Mouse (Mus musculus) midbrain, embryonic 14.5 days (tissue): ENCODE results near the gene Sp8. TPM values are rescaled to one million over a fixed set of nuclear protein-coding genes. Genes with fewer than 3 reads are reported as not detected.
A peak's percentile ranks its signal among the peaks of the same experiment; 100 is the strongest.

Source experiments
- ATAC-seq: fragments of 200-750 bp; cut with Nextera tagmentation; 2 replicates; pipeline ENCODE4 v1.8.0; 2017; ENCODE audit warnings: moderate number of reproducible peaks, moderate library complexity; ENCODE audit not compliant: low FRiP score, low TSS enrichment
- DNase-seq: peaks from one replicate; pipeline ENCODE4 v3.0.0-alpha.2; 2015
- H3K27ac ChIP-seq: fragments of 300-500 bp; sonication (generic); replicated peaks from 2 replicates; pipeline ENCODE4 v1.5.1; 2014; ENCODE audit warnings: mild to moderate bottlenecking, low read depth, low read length, moderate library complexity
- H3K27me3 ChIP-seq: fragments of 300-500 bp; sonication (generic); 2 replicates; pipeline ENCODE4 v1.6.1; 2014; ENCODE audit warnings: low read length, control low read depth, mixed read lengths; ENCODE audit not compliant: control insufficient read depth, insufficient read depth
- H3K36me3 ChIP-seq: fragments of 300-500 bp; sonication (generic); 2 replicates; pipeline ENCODE4 v1.6.1; 2014; ENCODE audit warnings: low read length, control low read depth; ENCODE audit not compliant: control insufficient read depth, insufficient read depth
- H3K4me1 ChIP-seq: fragments of 300-500 bp; sonication (generic); 2 replicates; pipeline ENCODE4 v1.6.1; 2014; ENCODE audit warnings: mild to moderate bottlenecking, antibody characterized with exemption, low read length, control low read depth; ENCODE audit not compliant: control insufficient read depth, insufficient read depth
- H3K4me2 ChIP-seq: fragments of 300-500 bp; sonication (generic); 2 replicates; pipeline ENCODE4 v1.6.1; 2014; ENCODE audit warnings: mild to moderate bottlenecking, low read length, moderate library complexity
- H3K4me3 ChIP-seq: fragments of 300-500 bp; sonication (generic); replicated peaks from 2 replicates; pipeline ENCODE4 v1.5.1; 2014; ENCODE audit warnings: low read depth, low read length
- H3K9ac ChIP-seq: fragments of 300-500 bp; sonication (generic); replicated peaks from 2 replicates; pipeline ENCODE4 v1.6.1; 2014; ENCODE audit warnings: mild to moderate bottlenecking, low read length, moderate library complexity
- H3K9me3 ChIP-seq: fragments of 300-500 bp; sonication (generic); 2 replicates; pipeline ENCODE4 v1.6.1; 2016; ENCODE audit warnings: low read length, control low read depth, mixed read lengths; ENCODE audit not compliant: control insufficient read depth
- WGBS: fragments of 180-500 bp; shearing (Covaris S2); extraction: QIAGEN DNeasy Blood & Tissue Kit; methylation state at CpG from one replicate; pipeline ENCODE4 v1.1.7; 2014; 5-methylcytosine and 5-hydroxymethylcytosine counted together
- polyA plus RNA-seq: library from polyadenylated mRNA; unstranded; fragments of >200 nt; fragmentation: Nextera tagmentation; extraction: Ambion mirVana; gene quantifications from 2 replicates; pipeline ENCODE4 v1.2.1, GENCODE M21; 2014

The Sp8 gene
- polyA plus RNA-seq, 1 experiment from 2014 or later: 1.7 TPM

DNA sequence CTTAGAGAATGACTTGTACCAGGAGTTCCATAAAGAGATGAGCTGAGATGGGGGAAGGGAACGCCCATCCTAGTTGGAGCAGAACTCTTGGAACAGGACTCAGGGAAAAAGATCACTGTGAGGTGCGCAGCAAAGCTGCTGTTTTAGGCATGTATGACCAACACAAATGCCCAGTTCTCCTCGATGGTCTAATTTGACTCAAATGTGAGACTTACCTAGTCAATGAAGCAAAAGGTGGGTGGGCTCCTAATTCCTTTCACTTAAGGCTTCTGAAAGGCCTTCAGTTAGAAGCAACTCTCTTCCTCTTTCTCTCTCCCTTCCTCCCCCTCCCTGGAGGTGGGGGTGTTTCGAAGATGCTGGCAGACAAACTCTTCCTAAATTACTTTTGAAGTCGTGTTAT lies 6.7 kb upstream of the Sp8 start:
- Histone ChIP-seq H3K27ac (no peak overlapping the region), H3K9ac (no peak overlapping the region), H3K4me2 (no peak overlapping the region), H3K4me1 (peaks cover 10% of the 10 kb centered on the region), H3K9me3 (no peaks in the 10 kb centered on the region), H3K4me3 (no peak overlapping the region), H3K27me3 (peaks cover 79% of the 10 kb centered on the region), H3K36me3 (no peaks in the 10 kb centered on the region)
- ATAC-seq (no peak), DNase-seq (no peak)
- WGBS: 23% methylated on average over 5 of the region's 5 CpGs

DNA sequence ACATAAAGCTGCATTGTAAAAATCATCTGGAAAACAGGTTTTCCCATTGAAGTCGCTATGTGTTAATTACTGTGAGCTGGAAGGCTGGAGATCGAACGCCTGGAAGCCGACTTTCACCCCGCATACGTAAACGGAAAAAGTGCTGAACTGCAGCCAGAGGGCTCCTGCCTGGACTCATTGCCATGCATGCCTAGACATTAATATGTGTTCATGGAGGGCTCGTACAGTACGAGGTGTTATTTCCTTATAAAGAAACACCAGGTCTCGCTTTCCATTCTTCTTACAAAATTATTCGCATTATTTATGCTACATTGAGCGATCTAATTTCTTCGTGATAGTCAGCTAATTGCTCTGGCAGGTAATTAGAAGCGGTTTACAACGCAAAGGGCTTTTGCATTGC lies 5.8 kb upstream of the Sp8 start:
- no peak for ATAC-seq

DNA sequence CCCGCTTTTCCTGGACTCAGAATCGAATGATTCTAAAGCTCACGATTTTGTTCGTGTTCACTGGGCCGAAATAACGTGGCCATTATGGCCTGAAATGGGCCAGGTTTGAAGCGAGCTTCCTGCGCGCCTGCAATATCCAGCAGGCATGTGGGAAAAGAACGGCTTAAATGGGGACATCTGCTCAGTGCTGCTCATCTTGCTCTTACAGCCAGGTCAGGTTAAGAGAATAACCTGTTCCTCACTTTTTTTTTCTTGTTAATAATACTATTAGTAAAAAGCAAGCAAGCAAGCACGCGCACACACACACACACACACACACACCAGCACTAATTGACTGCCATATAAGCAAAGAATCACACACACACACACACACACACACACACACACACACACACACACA lies 5.3 kb upstream of the Sp8 start:
- Histone ChIP-seq H3K36me3 (no peaks in the 10 kb centered on the region), H3K27ac (no peak overlapping the region), H3K9me3 (no peaks in the 10 kb centered on the region), H3K4me2 (no peak overlapping the region), H3K4me3 (no peak overlapping the region), H3K9ac (no peak overlapping the region), H3K27me3 (peaks cover 83% of the 10 kb centered on the region), H3K4me1 (peaks cover 10% of the 10 kb centered on the region)
- WGBS: under 1% methylated on average over 12 of the region's 12 CpGs
- DNase-seq: peak; percentile 61
- ATAC-seq: no peak

More for the DNA sequence above, 5.8 kb upstream of the Sp8 start:
- Histone ChIP-seq H3K27me3 (peaks cover 80% of the 10 kb centered on the region), H3K36me3 (no peaks in the 10 kb centered on the region), H3K4me1 (peaks cover 10% of the 10 kb centered on the region), H3K9me3 (no peaks in the 10 kb centered on the region), H3K27ac (no peak overlapping the region), H3K9ac (no peak overlapping the region), H3K4me3 (no peak overlapping the region), H3K4me2 (no peak overlapping the region)
- WGBS: under 1% methylated on average over 15 of the region's 15 CpGs
- peak; percentile 62 for DNase-seq

DNA sequence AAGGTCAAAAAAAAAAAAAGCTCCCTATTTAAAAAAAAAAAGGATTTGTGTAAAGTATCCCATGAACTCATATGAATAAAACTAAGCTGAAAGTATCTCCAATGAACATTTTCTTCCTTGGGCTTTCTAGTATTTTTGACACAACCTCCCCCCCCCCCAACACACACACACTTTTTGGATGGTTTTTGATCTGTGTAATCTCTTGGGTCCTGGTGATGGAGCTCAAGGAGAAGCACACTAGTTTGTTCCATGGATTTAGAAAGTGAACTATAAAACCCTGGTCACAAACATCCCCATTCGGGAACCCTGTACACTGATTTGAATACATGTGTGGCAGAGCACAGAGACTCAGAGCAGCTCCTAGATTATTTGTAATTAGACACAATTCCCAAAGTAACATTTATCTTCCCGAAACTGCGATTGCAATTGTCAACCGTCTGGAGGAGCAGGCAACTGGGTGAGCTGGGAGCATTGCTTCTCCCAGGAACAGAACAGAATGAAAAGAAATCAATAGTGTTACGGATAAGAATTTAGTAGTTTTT lies 4.7 kb upstream of the Sp8 start:
- no peaks in the 10 kb centered on the region for H3K9me3 ChIP-seq
- peaks cover 83% of the 10 kb centered on the region for H3K27me3 ChIP-seq
- peaks cover 8% of the 10 kb centered on the region for H3K4me1 ChIP-seq
- no peak for ATAC-seq
- peak; percentile 51 for DNase-seq
- no peak overlapping the region for H3K27ac ChIP-seq
- H3K4me3 ChIP-seq: no peak overlapping the region
- WGBS: 9% methylated on average over 5 of the region's 5 CpGs
- H3K4me2 ChIP-seq: no peak overlapping the region
- H3K36me3 ChIP-seq: no peaks in the 10 kb centered on the region
- H3K9ac ChIP-seq: no peak overlapping the region

GRCm38 (mm10) chr12:118841971-118842550 lies 4.1 kb upstream of the Sp8 start:
- DNase-seq (peak; percentile 37), ATAC-seq (no peak)
- no peak overlapping the region for H3K27ac ChIP-seq
- H3K36me3 ChIP-seq: no peaks in the 10 kb centered on the region
- peaks cover 84% of the 10 kb centered on the region for H3K27me3 ChIP-seq
- WGBS: 13% methylated on average over 6 of the region's 6 CpGs
- no peaks in the 10 kb centered on the region for H3K9me3 ChIP-seq
- no peak overlapping the region for H3K4me2 ChIP-seq
- no peak overlapping the region for H3K4me3 ChIP-seq
- 0 out of 2 replicates have a peak, but pooled peaks cover 5% of the 10 kb centered on the region for H3K4me1 ChIP-seq
- H3K9ac ChIP-seq: no peak overlapping the region

DNA sequence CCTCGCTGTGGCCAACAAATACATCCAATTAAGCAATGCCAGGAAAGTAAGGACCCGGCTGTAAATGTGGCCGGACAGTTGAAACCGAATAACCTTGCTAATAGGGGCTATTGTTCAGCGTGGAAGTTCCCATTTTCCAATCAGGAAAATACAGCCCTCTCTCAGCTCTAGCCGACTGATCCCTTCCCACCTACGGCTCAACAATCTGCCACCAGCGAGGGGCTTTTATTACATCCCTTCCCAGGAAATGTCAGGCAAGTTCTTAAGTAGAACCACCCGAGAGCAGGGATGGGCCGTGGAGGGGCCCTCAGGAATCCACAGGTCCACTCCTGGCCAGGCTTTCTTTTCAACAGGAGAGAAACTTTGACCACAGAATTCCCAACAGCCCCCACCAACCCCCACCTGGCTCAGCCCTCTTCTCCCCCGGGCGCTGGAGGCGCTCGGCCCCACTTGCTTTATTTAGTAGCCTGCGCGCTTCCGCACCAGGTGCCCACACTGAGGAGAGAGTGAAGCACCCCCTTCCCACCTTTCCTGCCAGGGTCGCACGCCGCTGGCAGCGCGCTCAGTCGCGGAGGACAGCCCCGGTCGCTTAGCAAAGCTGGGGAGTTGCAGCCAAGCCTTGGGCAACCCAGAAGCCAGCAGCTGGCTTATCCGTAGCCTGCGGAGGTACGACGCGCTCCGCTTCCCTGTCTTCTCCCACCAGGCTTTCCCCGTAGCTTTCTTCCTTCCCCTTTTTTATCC lies 3.3 kb upstream of the Sp8 start:
- WGBS: under 1% methylated on average over 33 of the region's 33 CpGs
- H3K9me3 ChIP-seq: no peaks in the 10 kb centered on the region
- peak overlapping the region; percentile 22; the same call in 1 of the 2 replicates for H3K4me3 ChIP-seq
- ATAC-seq (no peak), DNase-seq (peak; percentile 70)
- H3K36me3 ChIP-seq: no peaks in the 10 kb centered on the region
- H3K27ac ChIP-seq: no peak overlapping the region
- H3K9ac ChIP-seq: no peak overlapping the region
- peaks cover 84% of the 10 kb centered on the region for H3K27me3 ChIP-seq
- 0 out of 2 replicates have a peak, but pooled peaks cover 3% of the 10 kb centered on the region for H3K4me1 ChIP-seq
- H3K4me2 ChIP-seq: peak overlapping the region; percentile 47

DNA sequence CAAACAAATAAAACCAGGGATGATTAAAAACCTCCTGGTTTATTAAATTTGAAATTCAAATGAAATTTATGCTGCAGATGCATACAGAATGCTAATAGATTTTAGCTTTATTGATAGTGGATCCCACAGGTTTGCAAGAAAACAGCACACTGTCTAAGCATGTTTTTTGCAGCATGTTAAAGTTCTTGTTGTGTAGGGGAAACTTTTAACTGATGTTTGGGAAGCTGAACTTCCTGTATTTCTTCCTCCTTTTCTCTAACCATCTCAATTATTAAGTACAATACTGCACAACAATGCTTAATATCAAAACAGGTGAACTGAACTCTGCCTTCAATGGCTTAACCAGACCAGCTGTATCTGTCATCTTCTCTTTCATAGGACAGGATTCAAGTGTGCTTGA lies 2.0 kb upstream of the Sp8 start:
- no peaks in the 10 kb centered on the region for H3K36me3 ChIP-seq
- H3K4me2 ChIP-seq: no peak overlapping the region
- peaks cover 84% of the 10 kb centered on the region for H3K27me3 ChIP-seq
- no peak overlapping the region for H3K27ac ChIP-seq
- DNase-seq: no peak
- no peak overlapping the region for H3K4me3 ChIP-seq
- ATAC-seq: no peak
- no peak overlapping the region for H3K9ac ChIP-seq
- H3K4me1 ChIP-seq: 0 out of 2 replicates have a peak, but pooled peaks cover 3% of the 10 kb centered on the region
- H3K9me3 ChIP-seq: no peaks in the 10 kb centered on the region

- Histone ChIP-seq H3K4me1 (0 out of 2 replicates have a peak, but pooled peaks cover 6% of the 10 kb centered on the region), H3K27me3 (peaks cover 81% of the 10 kb centered on the region), H3K9ac (no peak overlapping the region), H3K4me3 (no peak overlapping the region), H3K36me3 (no peaks in the 10 kb centered on the region), H3K4me2 (no peak overlapping the region), H3K9me3 (no peaks in the 10 kb centered on the region), H3K27ac (no peak overlapping the region)
- DNase-seq: no peak
- 16% methylated on average over 3 of the region's 3 CpGs for WGBS
- ATAC-seq: no peak
Measured at GRCm38 (mm10) chr12:118844841-118845240, 1.3 kb upstream of the Sp8 start.
